Mouse (Mus musculus): Measurements from ENCODE around the gene Endod1.

Gene Endod1

GRCm38 (mm10) chr9:14381353-14382055 is at the start of gene Endod1:
TSS of gene Endod1 (minus strand) at chr9:14381507.
- DNase-seq (ENCODE audit: low spot score): no peak

GRCm38 (mm10) chr9:14409153-14409552 is 27.8 kb upstream of the Endod1 start:
- no peak for DNase-seq (ENCODE audit: low spot score)

GRCm38 (mm10) chr9:14408044-14408443 is 26.7 kb upstream of the Endod1 start:
- no peak for DNase-seq (ENCODE audit: low spot score)

GRCm38 (mm10) chr9:14406056-14406455 is 24.7 kb upstream of the Endod1 start:
- no peak for DNase-seq (ENCODE audit: low spot score)

- no peak for DNase-seq (ENCODE audit: low spot score)
Observed at GRCm38 (mm10) chr9:14402099-14402498, 20.8 kb upstream of the Endod1 start.

- DNase-seq (ENCODE audit: low spot score): no peak
Observed at GRCm38 (mm10) chr9:14400392-14400791, 19.1 kb upstream of the Endod1 start.

- DNase-seq (ENCODE audit: low spot score): no peak
Observed at GRCm38 (mm10) chr9:14398946-14399345, 17.6 kb upstream of the Endod1 start.

GRCm38 (mm10) chr9:14398084-14398483 is 16.8 kb upstream of the Endod1 start:
- no peak for DNase-seq (ENCODE audit: low spot score)

- DNase-seq (ENCODE audit: low spot score): no peak
Observed at GRCm38 (mm10) chr9:14397449-14397819, 16.1 kb upstream of the Endod1 start.

- no peak for DNase-seq (ENCODE audit: low spot score)
Observed at GRCm38 (mm10) chr9:14396819-14397448, 15.6 kb upstream of the Endod1 start.

GRCm38 (mm10) chr9:14396096-14396495 is 14.8 kb upstream of the Endod1 start:
- DNase-seq (ENCODE audit: low spot score): no peak

GRCm38 (mm10) chr9:14394956-14395561 is 13.8 kb upstream of the Endod1 start:
- no peak for DNase-seq (ENCODE audit: low spot score)

GRCm38 (mm10) chr9:14391841-14392318 is 10.6 kb upstream of the Endod1 start:
- no peak for DNase-seq (ENCODE audit: low spot score)

GRCm38 (mm10) chr9:14391286-14391685 is 10.0 kb upstream of the Endod1 start:
- DNase-seq (ENCODE audit: low spot score): no peak

GRCm38 (mm10) chr9:14390278-14390677 is 9.0 kb upstream of the Endod1 start:
- no peak for DNase-seq (ENCODE audit: low spot score)

- no peak for DNase-seq (ENCODE audit: low spot score)
Observed at GRCm38 (mm10) chr9:14389050-14389621, 7.8 kb upstream of the Endod1 start.

- no peak for DNase-seq (ENCODE audit: low spot score)
Observed at GRCm38 (mm10) chr9:14388001-14388400, 6.7 kb upstream of the Endod1 start.

GRCm38 (mm10) chr9:14386831-14387230 is 5.5 kb upstream of the Endod1 start:
- no peak for DNase-seq (ENCODE audit: low spot score)

- no peak for DNase-seq (ENCODE audit: low spot score)
Observed at GRCm38 (mm10) chr9:14385665-14386064, 4.4 kb upstream of the Endod1 start.

GRCm38 (mm10) chr9:14383186-14383920 is 2.0 kb upstream of the Endod1 start:
- DNase-seq (ENCODE audit: low spot score): no peak

GRCm38 (mm10) chr9:14382256-14382791 is 1.0 kb upstream of the Endod1 start:
- DNase-seq (ENCODE audit: low spot score): no peak

All from ovary, postnatal 10 days (tissue).